Mouse (Mus musculus): ENCODE measurements at regions not wholly inside any gene's neighbourhood (a gene's known extent, or its start where the extent isn't known, plus 50 kb on each side); places are given as distances from the start of the nearest gene placed in this dataset.

DNA sequence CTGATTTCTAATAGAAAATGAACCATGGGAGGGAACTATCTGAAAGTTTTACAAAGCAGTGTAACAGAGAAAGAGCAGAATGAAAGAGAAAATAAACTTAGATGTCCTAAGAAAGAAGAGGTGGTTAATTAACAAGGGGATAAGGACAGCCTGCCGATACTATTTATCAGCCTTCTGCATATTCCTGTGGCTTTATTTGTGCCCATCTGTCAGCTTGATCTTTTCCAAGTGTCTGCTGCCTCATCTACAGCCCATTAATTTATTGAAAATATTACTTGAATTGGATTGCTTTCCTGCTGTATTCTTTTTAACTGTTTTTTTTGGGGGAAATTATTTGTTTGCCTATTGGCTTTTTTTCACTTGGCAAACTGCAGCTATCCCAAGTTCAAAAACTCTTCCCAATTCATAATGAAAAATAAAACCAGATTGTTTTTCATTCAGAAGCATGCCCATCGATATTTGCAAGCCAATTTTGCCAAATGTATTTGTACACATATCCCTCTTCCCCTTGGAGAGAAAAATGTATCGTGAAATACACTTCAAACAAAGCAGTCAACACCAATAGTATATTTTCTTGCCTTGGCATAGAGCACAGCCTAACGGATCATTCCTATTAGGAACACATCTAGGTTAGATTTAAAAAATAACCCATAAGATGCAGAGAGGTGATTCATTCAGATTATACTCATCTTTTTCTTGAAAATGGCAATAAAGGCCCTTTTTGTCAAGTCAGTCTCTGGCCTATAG is 289.3 kb downstream of the Rnf152 start:
- Histone ChIP-seq H3K27ac (ENCODE audit: insufficient read depth, low read length) (no peak overlapping the region), H3K4me3 (ENCODE audit: extremely low read depth, insufficient read depth, insufficient read length) (no peak overlapping the region), H3K36me3 (ENCODE audit: control insufficient read depth, insufficient read depth, low read length) (no peaks in the 10 kb centered on the region), H3K27me3 (ENCODE audit: control insufficient read depth, insufficient read depth, low read length) (no peaks in the 10 kb centered on the region), H3K4me1 (ENCODE audit: control insufficient read depth, insufficient read depth, insufficient read length) (no peaks in the 10 kb centered on the region)
- 79% methylated on average over 4 of the region's 4 CpGs for WGBS
- no peak for TF ChIP-seq CTCF (IDR thresholded peaks at IDR 0.05; ENCODE audit: extremely low read depth, insufficient read depth, insufficient read length, insufficient replicate concordance)
- TF ChIP-seq POLR2A (IDR thresholded peaks at IDR 0.05; ENCODE audit: low read depth, low read length) = no peak
- DNase-seq (ENCODE audit: low read depth in 1 of 2, low spot score in 2 of 2) = no peak

DNA sequence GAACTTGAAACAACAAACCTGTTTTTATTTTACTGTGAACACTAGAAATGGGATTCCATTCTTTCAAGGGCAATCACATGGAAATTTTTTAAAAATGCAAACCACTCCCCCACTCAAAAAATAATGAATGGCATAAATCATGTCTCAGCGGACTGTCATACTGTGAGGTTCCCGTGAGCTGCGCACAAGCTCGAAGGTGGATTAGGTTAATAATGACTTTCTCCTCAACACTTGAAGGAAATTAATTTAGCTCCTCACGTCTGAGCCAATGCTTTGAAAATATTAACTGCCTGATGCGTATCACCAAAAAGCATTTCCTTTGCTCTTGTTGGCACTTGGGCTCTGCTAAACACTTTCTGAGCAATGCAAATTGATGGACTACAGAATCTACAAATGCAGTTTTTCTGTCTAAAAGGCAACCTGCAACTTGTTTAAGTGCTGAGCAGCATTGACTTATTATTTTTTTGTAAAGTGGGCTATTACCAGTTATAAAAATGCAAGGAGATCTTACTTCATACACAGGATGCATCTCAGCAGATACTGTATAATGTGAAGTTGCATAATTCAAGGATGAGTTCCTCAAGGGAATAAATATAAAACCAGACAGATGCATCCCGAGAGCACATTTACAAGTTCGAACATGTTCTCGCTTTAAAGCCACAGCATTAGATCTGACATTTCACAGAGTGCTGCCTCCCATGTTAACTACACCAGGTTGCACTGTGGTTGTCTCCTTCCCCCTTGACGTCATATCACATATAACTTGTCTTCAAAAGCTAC is 282.4 kb downstream of the Cdh20 start:
- Histone ChIP-seq H3K4me1 (ENCODE audit: control insufficient read depth, insufficient read depth, insufficient read length) (no peaks in the 10 kb centered on the region), H3K36me3 (ENCODE audit: control insufficient read depth, insufficient read depth, low read length) (no peaks in the 10 kb centered on the region), H3K27ac (ENCODE audit: insufficient read depth, low read length) (no peak overlapping the region), H3K27me3 (ENCODE audit: control insufficient read depth, insufficient read depth, low read length) (no peaks in the 10 kb centered on the region), H3K4me3 (ENCODE audit: extremely low read depth, insufficient read depth, insufficient read length) (no peak overlapping the region)
- DNase-seq (ENCODE audit: low read depth in 1 of 2, low spot score in 2 of 2) = no peak
- 86% methylated on average over 10 of the region's 10 CpGs for WGBS
- TF ChIP-seq CTCF (IDR thresholded peaks at IDR 0.05; ENCODE audit: extremely low read depth, insufficient read depth, insufficient read length, insufficient replicate concordance) (no peak), POLR2A (IDR thresholded peaks at IDR 0.05; ENCODE audit: low read depth, low read length) (no peak)

All from spleen, adult 2 months (tissue).